ENCODE assay signal across 19 mouse cellular contexts in genomic region chr6:73182410-73182809, GRCm38 (mm10). TPM values are rescaled to one million over a fixed set of nuclear protein-coding genes. Genes with fewer than 3 reads are reported as not detected.
DNase-seq lines count a peak whose midpoint lies in the region; ATAC-seq and TF ChIP-seq lines count a peak whose summit lies in the region.
"Had no signal": no experiment of that assay in that cellular context is flagged by ENCODE, and none has a peak within 500 bp of the region (broad histone marks: within the 10 kb centered on the region; RNA-seq: fewer than 3 reads in every experiment).

No protein-coding gene starts in this region.

- 54% methylated on average over 3 of the region's 3 CpGs for WGBS in heart, embryonic 14.5 days
- WGBS in macrophage (ENCODE audit: missing documents) = 19% methylated on average over 3 of the region's 3 CpGs
- 11% methylated on average over 3 of the region's 3 CpGs for WGBS in liver, postnatal 0 days (ENCODE audit: insufficient replicate concordance)

- no peak for DNase-seq in heart, postnatal 10 days
- DNase-seq in kidney, postnatal 4 days = peak; percentile 10 to 16
- no peak for DNase-seq in kidney, adult 18-20 months
- DNase-seq in ovary, postnatal 36 days (ENCODE audit: low spot score) = no peak
- DNase-seq in liver, postnatal 0 days = no peak
- DNase-seq: adrenal gland, postnatal 36 days; cerebellum, adult 11-12 months; cerebellum, postnatal 14 days; gastrocnemius, postnatal 10 days; midbrain, embryonic 14.5 days; thymus, adult 2 months had no signal

- H3K4me3 ChIP-seq in heart, embryonic 14.5 days (ENCODE audit: control insufficient read depth in 1 of 2, insufficient read depth in 1 of 2, low read depth in 1 of 2, low read length in 2 of 2) = no peak overlapping the region
- no peak overlapping the region for H3K4me3 ChIP-seq in macrophage (ENCODE audit: inconsistent target)
- no peak overlapping the region for H3K4me3 ChIP-seq in liver, postnatal 0 days (ENCODE audit: low read depth, low read length)
- H3K4me3 ChIP-seq: embryonic facial prominence, embryonic 13.5 days; neural tube, embryonic 15.5 days had no signal

- TF ChIP-seq EP300 in liver, postnatal 0 days (IDR thresholded peaks at IDR 0.05; ENCODE audit: low read depth) = no peak

- H3K4me1 ChIP-seq in heart, embryonic 14.5 days (ENCODE audit: control insufficient read depth in 2 of 2, insufficient read depth in 2 of 2, low read length in 2 of 2) = peaks cover 0 to 2% of the 10 kb centered on the region in 2 experiments; a peak in 1 of 4 replicates
- H3K4me1 ChIP-seq in liver, postnatal 0 days (ENCODE audit: insufficient read depth) = 0 out of 2 replicates have a peak, but pooled peaks cover 3% of the 10 kb centered on the region
- H3K4me1 ChIP-seq: neural tube, embryonic 15.5 days had no signal

- H3K79me2 ChIP-seq in macrophage (ENCODE audit: inconsistent target) = no peaks in the 10 kb centered on the region

- H3K9ac ChIP-seq in heart, embryonic 14.5 days (ENCODE audit: low read length) = no peak overlapping the region
- no peak overlapping the region for H3K9ac ChIP-seq in liver, postnatal 0 days (replicated peaks)
- H3K9ac ChIP-seq: embryonic facial prominence, embryonic 13.5 days; liver, embryonic 14.5 days; neural tube, embryonic 15.5 days had no signal

- no peak overlapping the region for H3K4me2 ChIP-seq in heart, embryonic 14.5 days (ENCODE audit: low read length)
- H3K4me2 ChIP-seq in liver, postnatal 0 days (ENCODE audit: low read depth, low read length) = no peak overlapping the region
- H3K4me2 ChIP-seq: embryonic facial prominence, embryonic 13.5 days; neural tube, embryonic 15.5 days had no signal

- intact Hi-C loops in heart, postnatal 10 days (cut with DNase I) = no loop called here

- no peak for TF ChIP-seq CTCF in liver, postnatal 0 days (IDR thresholded peaks at IDR 0.05; ENCODE audit: low read depth)

- H3K9me3 ChIP-seq in heart, embryonic 14.5 days (ENCODE audit: control insufficient read depth, low read length) = no peaks in the 10 kb centered on the region
- no peaks in the 10 kb centered on the region for H3K9me3 ChIP-seq in liver, postnatal 0 days (ENCODE audit: low read length)
- H3K9me3 ChIP-seq: embryonic facial prominence, embryonic 13.5 days; neural tube, embryonic 15.5 days had no signal

- H3K36me3 ChIP-seq in heart, embryonic 14.5 days (ENCODE audit: control insufficient read depth, insufficient read depth, low read length) = no peaks in the 10 kb centered on the region
- no peaks in the 10 kb centered on the region for H3K36me3 ChIP-seq in macrophage (ENCODE audit: inconsistent target)
- H3K36me3 ChIP-seq in liver, postnatal 0 days (replicated peaks; ENCODE audit: insufficient read depth, low read length) = no peaks in the 10 kb centered on the region
- H3K36me3 ChIP-seq: embryonic facial prominence, embryonic 13.5 days; neural tube, embryonic 15.5 days had no signal

- H3K27me3 ChIP-seq in heart, embryonic 14.5 days (ENCODE audit: control insufficient read depth, insufficient read depth, low read length) = no peaks in the 10 kb centered on the region
- no peaks in the 10 kb centered on the region for H3K27me3 ChIP-seq in liver, postnatal 0 days (ENCODE audit: insufficient read depth, low read length)
- H3K27me3 ChIP-seq: embryonic facial prominence, embryonic 13.5 days; neural tube, embryonic 15.5 days had no signal

- peak overlapping the region; percentile 10 to 49; a peak in 2 of 4 replicates for H3K27ac ChIP-seq in heart, embryonic 14.5 days (replicated peaks in 1 of 2; ENCODE audit: control insufficient read depth in 1 of 2, insufficient read depth in 1 of 2, low read depth in 2 of 2, low read length in 2 of 2)
- peak overlapping the region; percentile 37 for H3K27ac ChIP-seq in macrophage
- H3K27ac ChIP-seq in liver, postnatal 0 days (ENCODE audit: low read depth) = no peak overlapping the region
- H3K27ac ChIP-seq: embryonic facial prominence, embryonic 13.5 days; hindbrain, postnatal 0 days; liver, embryonic 14.5 days; neural tube, embryonic 15.5 days had no signal

- no peak; the same call in 1 of the 2 replicates for ATAC-seq in heart, embryonic 14.5 days (ENCODE audit: insufficient number of reproducible peaks, insufficient read depth, low FRiP score, low read depth)
- ATAC-seq in liver, postnatal 0 days = no peak
- ATAC-seq: forebrain, embryonic 14.5 days; hindbrain, postnatal 0 days; intestine, postnatal 0 days had no signal

RNA-seq across cellular contexts. Expression of gene Dnah6, which starts 39.0 kb away (rescaled TPM):
- 0.14 and 0.15 TPM in 2 replicates for polyA plus RNA-seq in heart, embryonic 14.5 days (2014; fragmentation: Nextera tagmentation; extraction: Ambion mirVana)
- total RNA-seq in heart, postnatal 10 days (2021) = under 1 TPM; 0.41 to 0.50 TPM
- under 1 TPM in 24 of 26 experiments, not detected in 2; 0.06 to 0.31 (median 0.13) TPM for total RNA-seq in macrophage (2018; cell fraction: chromatin; rRNA removed)
- total RNA-seq in macrophage (2018; cell fraction: cytosol; rRNA removed) = under 1 TPM in 13 of 26 experiments, not detected in 13; under 0.01 to 0.05 (median 0.03) TPM
- total RNA-seq in macrophage (2018; cell fraction: nucleus; rRNA removed) = under 1 TPM in 22 of 26 experiments, not detected in 4; 0.05 to 0.33 (median 0.13) TPM
- polyA plus RNA-seq in macrophage (2018) = not detected in 3 replicates
- 0.01 TPM in 2 replicates for polyA plus RNA-seq in liver, postnatal 0 days (2015; fragmentation: Nextera tagmentation; extraction: Ambion mirVana)
- polyA plus RNA-seq: embryonic facial prominence, embryonic 13.5 days had no signal

Comparison
In these comparisons a context has a peak if more than half of its experiments do, and no peak if none do; other contexts are left out.
1. DNase-seq: peak in kidney, postnatal 4 days (2 of 2); none in heart, postnatal 10 days (0 of 2), kidney, adult 18-20 months (single experiment), ovary, postnatal 36 days (single experiment) and liver, postnatal 0 days (single experiment).